18 mouse cellular contexts compared by ENCODE assay signal in the genomic region with DNA sequence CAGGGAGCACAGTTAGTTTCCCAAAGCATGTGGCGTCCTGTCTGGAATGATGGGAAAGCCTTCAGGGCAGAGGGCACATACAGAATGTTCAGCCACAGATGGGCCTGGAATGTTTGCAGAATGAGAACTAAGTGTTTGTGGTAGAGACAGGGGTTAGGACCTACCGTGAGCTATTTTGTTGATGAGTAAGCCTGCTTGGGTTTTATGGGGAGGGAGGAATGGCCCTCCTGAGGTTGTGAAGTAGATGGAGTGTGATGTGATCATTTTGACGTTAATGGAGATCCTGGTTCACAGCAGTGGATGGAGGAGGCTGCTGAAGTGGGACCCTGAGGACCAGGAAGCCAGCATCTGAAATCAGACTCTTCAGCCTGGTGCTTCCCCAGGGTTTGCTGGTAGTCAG.
DNase-seq lines count a peak whose midpoint lies in the region; ATAC-seq and TF ChIP-seq lines count a peak whose summit lies in the region.
"Had no signal": no experiment of that assay in that cellular context is flagged by ENCODE, and none has a peak within 500 bp of the region (broad histone marks: within the 10 kb centered on the region; RNA-seq: fewer than 3 reads in every experiment).

No protein-coding gene starts in this region.

- TF ChIP-seq CTCF in lung, embryonic 14.5 days (IDR thresholded peaks at IDR 0.05; ENCODE audit: low read depth): no peak
- no peak for TF ChIP-seq CTCF in lung, adult 2 months (IDR thresholded peaks at IDR 0.05; ENCODE audit: insufficient read depth, low read length)

- H3K4me1 ChIP-seq in lung, embryonic 14.5 days (ENCODE audit: insufficient read depth): no peaks in the 10 kb centered on the region
- H3K4me1 ChIP-seq in lung, adult 2 months (ENCODE audit: control insufficient read depth, insufficient read depth, low read length): no peaks in the 10 kb centered on the region
- no peaks in the 10 kb centered on the region for H3K4me1 ChIP-seq in hindbrain, embryonic 10.5 days (replicated peaks)
- H3K4me1 ChIP-seq in midbrain, embryonic 10.5 days: no peaks in the 10 kb centered on the region
- H3K4me1 ChIP-seq: hindbrain, embryonic 12.5 days; intestine, embryonic 15.5 days; liver, embryonic 13.5 days had no signal

- no peaks in the 10 kb centered on the region for H3K27me3 ChIP-seq in lung, embryonic 14.5 days (ENCODE audit: insufficient read depth, low read length)
- H3K27me3 ChIP-seq in hindbrain, embryonic 10.5 days (ENCODE audit: insufficient read depth, poor library complexity, severe bottlenecking): no peaks in the 10 kb centered on the region
- H3K27me3 ChIP-seq in midbrain, embryonic 10.5 days (ENCODE audit: low read depth, poor library complexity, severe bottlenecking): no peaks in the 10 kb centered on the region
- H3K27me3 ChIP-seq: embryonic facial prominence, embryonic 13.5 days; hindbrain, embryonic 12.5 days; intestine, embryonic 15.5 days; liver, embryonic 13.5 days had no signal

- 19% methylated on average over 3 of the region's 3 CpGs for WGBS in lung, embryonic 14.5 days
- 69% methylated on average over 3 of the region's 3 CpGs for WGBS in lung, adult 2 months
- WGBS in hindbrain, embryonic 10.5 days: 71% methylated on average over 3 of the region's 3 CpGs
- WGBS in midbrain, embryonic 10.5 days: 75% methylated on average over 3 of the region's 3 CpGs

- no peak overlapping the region for H3K4me3 ChIP-seq in lung, embryonic 14.5 days (ENCODE audit: low read depth, low read length)
- H3K4me3 ChIP-seq in lung, adult 2 months (replicated peaks; ENCODE audit: extremely low read depth, low read depth, low read length): no peak overlapping the region
- H3K4me3 ChIP-seq in hindbrain, embryonic 10.5 days: no peak overlapping the region
- H3K4me3 ChIP-seq in midbrain, embryonic 10.5 days: no peak overlapping the region
- H3K4me3 ChIP-seq: embryonic facial prominence, embryonic 13.5 days; hindbrain, embryonic 12.5 days; intestine, embryonic 15.5 days; liver, embryonic 13.5 days had no signal

- peak; percentile 32 for DNase-seq in lung, embryonic 14.5 days
- no peak for DNase-seq in lung, adult 2 months
- peak; percentile 33 for DNase-seq in embryo, embryonic 10 days (ENCODE audit: low spot score)
- DNase-seq in hindlimb bud, embryonic 11.5 days (ENCODE audit: extremely low spot score, low read depth, low spot score): peak; percentile 10
- DNase-seq in retina, embryonic 14.5 days (ENCODE audit: low spot score): peak; percentile 83
- DNase-seq in B cell, adult 2 months: no peak
- no peak for DNase-seq in hindbrain, embryonic 10.5 days (ENCODE audit: low spot score)
- no peak for DNase-seq in midbrain, embryonic 10.5 days (ENCODE audit: low spot score)
- DNase-seq: cerebellum, adult 9-11 months; gastrocnemius, postnatal 25 days; liver, embryonic 13.5 days; right cerebral cortex, postnatal 25 days; thymus, postnatal 25 days had no signal

- TF ChIP-seq POLR2A in lung, adult 2 months (IDR thresholded peaks at IDR 0.05; ENCODE audit: borderline replicate concordance, extremely low read depth, low read depth, low read length): no peak

- H3K36me3 ChIP-seq in lung, embryonic 14.5 days (ENCODE audit: insufficient read depth): no peaks in the 10 kb centered on the region
- no peaks in the 10 kb centered on the region for H3K36me3 ChIP-seq in hindbrain, embryonic 10.5 days
- no peaks in the 10 kb centered on the region for H3K36me3 ChIP-seq in midbrain, embryonic 10.5 days
- H3K36me3 ChIP-seq: hindbrain, embryonic 12.5 days; intestine, embryonic 15.5 days had no signal

- no peak overlapping the region for H3K4me2 ChIP-seq in lung, embryonic 14.5 days
- H3K4me2 ChIP-seq: embryonic facial prominence, embryonic 13.5 days; hindbrain, embryonic 12.5 days; intestine, embryonic 15.5 days; liver, embryonic 13.5 days had no signal

- no peak overlapping the region for H3K27ac ChIP-seq in lung, embryonic 14.5 days (ENCODE audit: low read depth)
- no peak overlapping the region for H3K27ac ChIP-seq in hindbrain, embryonic 10.5 days
- no peak overlapping the region for H3K27ac ChIP-seq in midbrain, embryonic 10.5 days (replicated peaks)
- H3K27ac ChIP-seq: embryonic facial prominence, embryonic 13.5 days; hindbrain, embryonic 12.5 days; intestine, embryonic 15.5 days; liver, embryonic 13.5 days; stomach, postnatal 0 days had no signal

- ATAC-seq in lung, embryonic 14.5 days (ENCODE audit: insufficient read depth): peak; percentile 49; the same call in 1 of the 2 replicates
- ATAC-seq: intestine, embryonic 15.5 days; lung, postnatal 0 days had no signal

- no peak overlapping the region for H3K9ac ChIP-seq in lung, embryonic 14.5 days
- H3K9ac ChIP-seq: embryonic facial prominence, embryonic 13.5 days; hindbrain, embryonic 12.5 days; intestine, embryonic 15.5 days; liver, embryonic 13.5 days had no signal

- H3K9me3 ChIP-seq in lung, embryonic 14.5 days (ENCODE audit: low read depth, low read length): no peaks in the 10 kb centered on the region
- no peaks in the 10 kb centered on the region for H3K9me3 ChIP-seq in hindbrain, embryonic 10.5 days
- H3K9me3 ChIP-seq in midbrain, embryonic 10.5 days (replicated peaks): no peaks in the 10 kb centered on the region
- H3K9me3 ChIP-seq: embryonic facial prominence, embryonic 13.5 days; hindbrain, embryonic 12.5 days; intestine, embryonic 15.5 days; liver, embryonic 13.5 days had no signal

Comparison
In these comparisons a context has a peak if more than half of its experiments do, and no peak if none do; other contexts are left out.
1. DNase-seq: peak in lung, embryonic 14.5 days (single experiment), embryo, embryonic 10 days (single experiment), hindlimb bud, embryonic 11.5 days (single experiment) and retina, embryonic 14.5 days (single experiment); none in lung, adult 2 months (single experiment), B cell, adult 2 months (0 of 2), hindbrain, embryonic 10.5 days (single experiment) and midbrain, embryonic 10.5 days (single experiment).